In genomic region chr11:98339679-98340287, GRCm38 (mm10) we compare ENCODE assay signal across 7 mouse cellular contexts. TPM values are rescaled to one million over a fixed set of nuclear protein-coding genes. Genes with fewer than 3 reads are reported as not detected.
DNase-seq lines count a peak whose midpoint lies in the region; ATAC-seq and TF ChIP-seq lines count a peak whose summit lies in the region.

No protein-coding gene starts in this region.

- H3K36me3 ChIP-seq in lung, embryonic 14.5 days (ENCODE audit: insufficient read depth), result no peaks in the 10 kb centered on the region
- H3K36me3 ChIP-seq in embryonic facial prominence, embryonic 15.5 days, result no peaks in the 10 kb centered on the region
- no peaks in the 10 kb centered on the region for H3K36me3 ChIP-seq in intestine, embryonic 15.5 days

- no peak overlapping the region for H3K27ac ChIP-seq in lung, embryonic 14.5 days (ENCODE audit: low read depth)
- no peak overlapping the region for H3K27ac ChIP-seq in embryonic facial prominence, embryonic 15.5 days (replicated peaks)
- H3K27ac ChIP-seq in intestine, embryonic 15.5 days, result no peak overlapping the region

- peak overlapping the region; percentile 52; the same call in 1 of the 2 replicates for H3K4me3 ChIP-seq in lung, embryonic 14.5 days (ENCODE audit: low read depth, low read length)
- no peak overlapping the region for H3K4me3 ChIP-seq in lung, adult 2 months (replicated peaks; ENCODE audit: extremely low read depth, low read depth, low read length)
- H3K4me3 ChIP-seq in embryonic facial prominence, embryonic 15.5 days (replicated peaks), result peak overlapping the region; percentile 54
- H3K4me3 ChIP-seq in intestine, embryonic 15.5 days (replicated peaks), result no peak overlapping the region

- 0 out of 2 replicates have a peak, but pooled peaks cover 4% of the 10 kb centered on the region for H3K4me1 ChIP-seq in lung, embryonic 14.5 days (ENCODE audit: insufficient read depth)
- no peaks in the 10 kb centered on the region for H3K4me1 ChIP-seq in lung, adult 2 months (ENCODE audit: control insufficient read depth, insufficient read depth, low read length)
- H3K4me1 ChIP-seq in embryonic facial prominence, embryonic 15.5 days, result peaks cover 35% of the 10 kb centered on the region
- H3K4me1 ChIP-seq in intestine, embryonic 15.5 days (replicated peaks), result peaks cover 30% of the 10 kb centered on the region

- peak overlapping the region; percentile 98 for H3K4me2 ChIP-seq in lung, embryonic 14.5 days
- H3K4me2 ChIP-seq in embryonic facial prominence, embryonic 15.5 days (replicated peaks), result peak overlapping the region; percentile 98
- peak overlapping the region; percentile 99 for H3K4me2 ChIP-seq in intestine, embryonic 15.5 days (replicated peaks)

- peaks cover 74% of the 10 kb centered on the region for H3K27me3 ChIP-seq in lung, embryonic 14.5 days (ENCODE audit: insufficient read depth, low read length)
- H3K27me3 ChIP-seq in embryonic facial prominence, embryonic 15.5 days, result peaks cover 82% of the 10 kb centered on the region
- peaks cover 76% of the 10 kb centered on the region for H3K27me3 ChIP-seq in intestine, embryonic 15.5 days (replicated peaks)

- H3K9ac ChIP-seq in lung, embryonic 14.5 days, result peak overlapping the region; percentile 48; the same call in 1 of the 2 replicates
- no peak overlapping the region for H3K9ac ChIP-seq in embryonic facial prominence, embryonic 15.5 days
- no peak overlapping the region for H3K9ac ChIP-seq in intestine, embryonic 15.5 days

- no peak for DNase-seq in lung, embryonic 14.5 days
- no peak for DNase-seq in lung, adult 2 months
- peak; percentile 64 to 70 for DNase-seq in spleen, postnatal 36 days (ENCODE audit: low spot score in 2 of 2)
- DNase-seq in c-Kit-positive CD71-positive TER-119-positive erythroid progenitor cells, embryonic 14.5 days (ENCODE audit: low spot score), result no peak
- no peak for DNase-seq in right cerebral cortex, adult 2 months (ENCODE audit: low spot score in 2 of 2)

- H3K9me3 ChIP-seq in lung, embryonic 14.5 days (ENCODE audit: low read depth, low read length), result no peaks in the 10 kb centered on the region
- no peaks in the 10 kb centered on the region for H3K9me3 ChIP-seq in embryonic facial prominence, embryonic 15.5 days (replicated peaks)
- H3K9me3 ChIP-seq in intestine, embryonic 15.5 days, result no peaks in the 10 kb centered on the region

- WGBS in lung, embryonic 14.5 days, result 14% methylated on average over 11 of the region's 11 CpGs
- WGBS in lung, adult 2 months, result 24% methylated on average over 11 of the region's 11 CpGs
- WGBS in embryonic facial prominence, embryonic 15.5 days, result 5% methylated on average over 11 of the region's 11 CpGs
- 13% methylated on average over 11 of the region's 11 CpGs for WGBS in intestine, embryonic 15.5 days

- TF ChIP-seq CTCF in lung, embryonic 14.5 days (IDR thresholded peaks at IDR 0.05; ENCODE audit: low read depth), result no peak
- no peak for TF ChIP-seq CTCF in lung, adult 2 months (IDR thresholded peaks at IDR 0.05; ENCODE audit: insufficient read depth, low read length)

- ATAC-seq in lung, embryonic 14.5 days (ENCODE audit: insufficient read depth), result no peak
- no peak for ATAC-seq in embryonic facial prominence, embryonic 15.5 days (ENCODE audit: insufficient number of reproducible peaks, low FRiP score, low TSS enrichment, low read depth)
- ATAC-seq in intestine, embryonic 15.5 days, result no peak

- no peak for TF ChIP-seq POLR2A in lung, adult 2 months (IDR thresholded peaks at IDR 0.05; ENCODE audit: borderline replicate concordance, extremely low read depth, low read depth, low read length)

RNA-seq across cellular contexts. Expression of gene Ppp1r1b, which starts 8.4 kb away (rescaled TPM):
- 0.53 and 1.3 TPM in 2 replicates for polyA plus RNA-seq in lung, embryonic 14.5 days (2014; fragmentation: Nextera tagmentation; extraction: Ambion mirVana)
- 20.0 and 22.1 TPM in 2 replicates for polyA plus RNA-seq in lung, adult 2 months (2012; rRNA removed)
- 3.8 and 7.0 TPM in 2 replicates for polyA plus RNA-seq in embryonic facial prominence, embryonic 15.5 days (2015; fragmentation: Nextera tagmentation; extraction: Ambion mirVana)
- polyA plus RNA-seq in intestine, embryonic 15.5 days (2015; fragmentation: Nextera tagmentation; extraction: Ambion mirVana), result 52.2 and 68.9 TPM in 2 replicates

RNA-seq across cellular contexts. Expression of gene Neurod2, which starts 10.3 kb away (rescaled TPM):
- polyA plus RNA-seq in lung, embryonic 14.5 days (2014; fragmentation: Nextera tagmentation; extraction: Ambion mirVana), result not detected in 2 replicates
- not detected in 2 replicates for polyA plus RNA-seq in lung, adult 2 months (2012; rRNA removed)
- polyA plus RNA-seq in embryonic facial prominence, embryonic 15.5 days (2015; fragmentation: Nextera tagmentation; extraction: Ambion mirVana), result 0.09 TPM in 1 of 2 replicates, not detected in the other
- polyA plus RNA-seq in intestine, embryonic 15.5 days (2015; fragmentation: Nextera tagmentation; extraction: Ambion mirVana), result 0.09 TPM in 2 replicates

RNA-seq across cellular contexts. Expression of gene Stard3, which starts 18.4 kb away (rescaled TPM):
- polyA plus RNA-seq in lung, embryonic 14.5 days (2014; fragmentation: Nextera tagmentation; extraction: Ambion mirVana), result 38.2 and 42.7 TPM in 2 replicates
- 131 and 143 TPM in 2 replicates for polyA plus RNA-seq in lung, adult 2 months (2012; rRNA removed)
- 41.0 and 41.3 TPM in 2 replicates for polyA plus RNA-seq in embryonic facial prominence, embryonic 15.5 days (2015; fragmentation: Nextera tagmentation; extraction: Ambion mirVana)
- 39.4 and 39.7 TPM in 2 replicates for polyA plus RNA-seq in intestine, embryonic 15.5 days (2015; fragmentation: Nextera tagmentation; extraction: Ambion mirVana)

RNA-seq across cellular contexts. Expression of gene Tcap, which starts 43.8 kb away (rescaled TPM):
- 3.8 TPM in 1 of 2 replicates, not detected in the other for polyA plus RNA-seq in lung, embryonic 14.5 days (2014; fragmentation: Nextera tagmentation; extraction: Ambion mirVana)
- 73.7 and 136 TPM in 2 replicates for polyA plus RNA-seq in lung, adult 2 months (2012; rRNA removed)
- 8.4 and 12.2 TPM in 2 replicates for polyA plus RNA-seq in embryonic facial prominence, embryonic 15.5 days (2015; fragmentation: Nextera tagmentation; extraction: Ambion mirVana)
- polyA plus RNA-seq in intestine, embryonic 15.5 days (2015; fragmentation: Nextera tagmentation; extraction: Ambion mirVana), result 0.25 TPM in 1 of 2 replicates, not detected in the other

RNA-seq across cellular contexts. Expression of gene Pnmt, which starts 46.5 kb away (rescaled TPM):
- polyA plus RNA-seq in lung, embryonic 14.5 days (2014; fragmentation: Nextera tagmentation; extraction: Ambion mirVana), result not detected in 2 replicates
- 2.0 and 3.5 TPM in 2 replicates for polyA plus RNA-seq in lung, adult 2 months (2012; rRNA removed)
- polyA plus RNA-seq in embryonic facial prominence, embryonic 15.5 days (2015; fragmentation: Nextera tagmentation; extraction: Ambion mirVana), result 0.56 and 0.66 TPM in 2 replicates
- polyA plus RNA-seq in intestine, embryonic 15.5 days (2015; fragmentation: Nextera tagmentation; extraction: Ambion mirVana), result 0.19 TPM in 1 of 2 replicates, not detected in the other

Comparison
In these comparisons a context has a peak if more than half of its experiments do, and no peak if none do; other contexts are left out.
1. H3K4me3 ChIP-seq: peak in lung, embryonic 14.5 days (single experiment) and embryonic facial prominence, embryonic 15.5 days (single experiment); none in lung, adult 2 months (single experiment) and intestine, embryonic 15.5 days (single experiment).
2. DNase-seq: peak in spleen, postnatal 36 days (2 of 2); none in lung, embryonic 14.5 days (single experiment), lung, adult 2 months (single experiment), c-Kit-positive CD71-positive TER-119-positive erythroid progenitor cells, embryonic 14.5 days (single experiment) and right cerebral cortex, adult 2 months (0 of 2).
3. Peak in every context shown above with its lines, with median percentiles within 50 percentile points of each other: H3K4me2 ChIP-seq.